Mouse (Mus musculus): Measurements from ENCODE around the gene Clmn.

GRCm38 (mm10) chr12:104912990-104913389, 48.1 kb upstream of the Clmn start:
- no peak for TF ChIP-seq POLR2A (IDR thresholded peaks at IDR 0.05; ENCODE audit: borderline replicate concordance, extremely low read depth, low read depth, low read length)
- TF ChIP-seq CTCF (IDR thresholded peaks at IDR 0.05; ENCODE audit: insufficient read depth, low read length) = no peak

All from lung, adult 2 months (tissue).